Mouse (Mus musculus): Measurements from ENCODE around the gene Pla2r1. TPM values are rescaled to one million over a fixed set of nuclear protein-coding genes. Genes with fewer than 3 reads are reported as not detected.

The Pla2r1 gene
- total RNA-seq (2023), result not detected

DNA sequence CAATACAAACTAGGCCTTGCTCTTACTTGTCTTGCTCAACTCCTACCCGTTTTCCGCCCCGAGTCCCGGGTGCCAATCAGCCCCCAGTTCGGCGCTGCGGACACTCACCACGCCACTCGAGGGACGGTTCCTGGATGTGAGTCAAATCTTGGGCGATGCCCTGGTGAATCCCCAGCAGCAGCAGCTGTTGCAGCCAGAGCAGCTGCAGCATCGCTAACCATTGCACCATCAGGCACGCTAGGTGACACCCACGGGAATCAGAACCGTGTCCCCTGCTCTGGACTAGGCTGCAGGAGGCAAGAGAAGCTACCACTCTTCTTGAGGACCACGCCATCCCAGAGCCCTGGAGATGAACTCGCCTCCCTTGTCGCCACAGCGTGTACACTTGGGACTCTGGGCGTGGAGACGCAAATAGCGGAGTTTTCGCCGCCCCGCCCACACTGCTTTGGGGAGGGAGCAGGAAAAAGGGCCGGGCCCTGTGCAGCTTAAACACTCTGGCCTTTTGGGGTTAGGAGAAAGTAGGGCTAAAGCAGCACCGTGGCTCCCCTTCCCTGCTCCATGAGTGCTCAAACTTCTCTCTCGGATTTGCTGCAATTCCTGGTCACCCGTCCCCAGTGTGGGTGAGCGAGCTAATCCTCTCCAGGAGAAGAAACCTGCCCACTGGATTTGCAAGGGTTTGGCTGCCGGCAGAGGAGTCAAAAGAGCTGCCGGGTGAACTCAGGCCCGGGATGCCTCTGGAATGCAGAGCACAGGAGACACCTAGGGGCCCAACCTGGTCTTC, at the start of gene Pla2r1:
Gene Pla2r1, minus strand, starts transcription at position 407 of the 781 bp plus-strand sequence.

DNA sequence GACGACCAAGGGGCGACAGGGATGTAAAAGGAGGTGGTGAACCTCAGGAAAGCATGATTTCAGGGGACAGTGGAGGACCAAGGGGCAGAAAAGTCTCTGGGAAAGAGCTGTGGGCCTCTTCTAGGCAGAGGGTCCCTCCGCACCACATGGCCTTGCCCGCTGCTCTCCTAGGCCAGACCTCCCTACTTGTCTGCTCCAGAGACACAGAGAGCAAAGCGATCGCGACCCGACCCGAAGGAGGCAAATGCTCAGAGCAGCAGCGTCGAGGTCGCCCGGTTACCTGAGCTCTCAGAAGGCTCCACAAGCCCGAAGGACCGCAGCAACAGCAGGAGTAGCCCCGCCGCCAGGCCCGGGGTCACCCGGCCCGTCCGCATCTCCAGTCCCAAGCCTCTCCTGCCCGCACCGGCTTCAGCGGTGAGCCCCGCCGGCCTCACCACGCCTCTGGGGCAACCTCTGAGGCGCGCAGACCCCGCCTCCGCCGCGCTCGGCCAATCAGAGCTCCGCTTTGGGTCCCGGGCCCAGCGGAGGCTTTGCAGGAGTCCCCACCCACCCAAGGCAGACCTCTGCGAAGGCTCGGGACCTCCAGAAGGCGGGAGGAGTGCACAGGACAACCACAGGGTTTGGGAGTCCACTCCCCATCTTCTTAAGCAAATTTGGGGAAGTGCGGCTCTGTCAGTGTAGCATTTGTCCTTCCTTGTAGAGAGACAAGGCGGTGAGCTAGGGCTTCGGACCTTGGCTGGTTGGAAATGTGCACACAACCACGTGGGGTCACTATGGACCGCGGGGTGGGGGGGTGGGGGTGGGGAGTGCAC, 170.0 kb downstream of the Pla2r1 start, which contains the start of gene Ly75:
Gene Ly75, minus strand, starts transcription at position 446 of the 812 bp plus-strand sequence.

Other genes with a start within 250 kb of the Pla2r1 start
- gene Ly75, start 170.0 kb downstream of the Pla2r1 start, total RNA-seq (2023), result 24.7 TPM
- not detected for gene Itgb6, start 169.3 kb upstream of the Pla2r1 start, total RNA-seq (2023)

All from CD8-positive naive resting alpha-beta T cell, adult 57 days (primary cell).